Comparison of ENCODE assay signal across 26 mouse cellular contexts in the genomic region with DNA sequence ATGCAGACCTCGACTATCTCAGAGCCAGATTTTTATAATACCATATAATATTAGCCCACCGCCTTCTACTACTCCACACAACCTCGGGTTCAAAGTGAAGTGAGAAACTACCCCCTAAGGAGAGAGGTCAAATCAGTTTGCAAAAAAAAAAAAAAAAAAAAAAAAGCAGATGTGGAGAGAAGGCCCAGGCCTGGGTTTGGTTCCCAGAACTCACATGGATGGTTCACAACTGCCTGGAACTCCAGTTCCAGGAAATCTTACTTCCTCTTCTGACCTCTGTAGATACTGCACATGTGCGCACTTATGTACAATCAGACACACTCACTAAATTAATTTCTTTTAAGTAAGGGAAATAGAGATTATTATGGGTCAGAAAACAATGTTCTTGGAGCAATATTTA.
"Had no signal": no experiment of that assay in that cellular context is flagged by ENCODE, and none has a peak within 500 bp of the region (broad histone marks: within the 10 kb centered on the region; RNA-seq: fewer than 3 reads in every experiment).

No protein-coding gene starts in this region.

- ATAC-seq: hindbrain, postnatal 0 days; liver, embryonic 12.5 days had no signal

- H3K9me3 ChIP-seq: heart, embryonic 13.5 days; heart, embryonic 15.5 days; hindbrain, embryonic 13.5 days; hindbrain, embryonic 15.5 days; kidney, embryonic 15.5 days; limb, embryonic 10.5 days; limb, embryonic 12.5 days; liver, embryonic 12.5 days had no signal

- H3K4me3 ChIP-seq: gastrocnemius, adult 2 months; heart, adult 2 months; heart, embryonic 13.5 days; heart, embryonic 15.5 days; hindbrain, embryonic 13.5 days; hindbrain, embryonic 15.5 days; kidney, embryonic 15.5 days; left cerebral cortex, adult 2 months; limb, embryonic 10.5 days; limb, embryonic 12.5 days; liver, embryonic 12.5 days had no signal

- H3K27ac ChIP-seq: gastrocnemius, adult 2 months; heart, adult 2 months; heart, embryonic 13.5 days; heart, embryonic 15.5 days; hindbrain, embryonic 13.5 days; hindbrain, embryonic 15.5 days; hindbrain, postnatal 0 days; kidney, embryonic 15.5 days; kidney, postnatal 0 days; left cerebral cortex, adult 2 months; limb, embryonic 10.5 days; limb, embryonic 12.5 days; liver, embryonic 12.5 days; liver, embryonic 14.5 days had no signal

- H3K4me2 ChIP-seq: heart, embryonic 11.5 days; heart, embryonic 13.5 days; heart, embryonic 15.5 days; hindbrain, embryonic 13.5 days; hindbrain, embryonic 15.5 days; kidney, embryonic 15.5 days; limb, embryonic 12.5 days; liver, embryonic 12.5 days had no signal

- H3K4me1 ChIP-seq: hindbrain, embryonic 13.5 days; hindbrain, embryonic 15.5 days; limb, embryonic 12.5 days had no signal

- H3K9ac ChIP-seq: heart, embryonic 13.5 days; heart, embryonic 15.5 days; hindbrain, embryonic 13.5 days; hindbrain, embryonic 15.5 days; kidney, embryonic 15.5 days; limb, embryonic 12.5 days; liver, embryonic 12.5 days; liver, embryonic 14.5 days had no signal

- H3K27me3 ChIP-seq: heart, embryonic 13.5 days; heart, embryonic 15.5 days; hindbrain, embryonic 13.5 days; hindbrain, embryonic 15.5 days; kidney, embryonic 15.5 days; limb, embryonic 12.5 days; liver, embryonic 12.5 days had no signal

- DNase-seq: gastrocnemius, adult 2 months; gastrocnemius, postnatal 10 days; heart, adult 11 months; heart, adult 2 months; heart, postnatal 14 days; heart, postnatal 36 days; kidney, adult 11 months; kidney, adult 2 months; kidney, adult 9 months; kidney, postnatal 14 days; kidney, postnatal 36 days; layer of hippocampus, adult 9-11 months; liver had no signal

- H3K36me3 ChIP-seq: heart, embryonic 13.5 days; heart, embryonic 15.5 days; hindbrain, embryonic 13.5 days; hindbrain, embryonic 15.5 days; kidney, embryonic 15.5 days; limb, embryonic 10.5 days; limb, embryonic 12.5 days; liver, embryonic 12.5 days had no signal
